Mouse (Mus musculus) bone marrow, adult 2 months (tissue): ENCODE results near the gene Bace1.

Source experiments
- CTCF ChIP-seq: fragments of 200-500 bp; IDR thresholded peaks from 2 replicates; pipeline ENCODE4 v1.5.1; 2011; ENCODE audit warnings: low read length, control low read depth; ENCODE audit not compliant: control insufficient read depth, insufficient read depth
- POLR2A ChIP-seq: fragments of 200-500 bp; IDR thresholded peaks from 2 replicates; pipeline ENCODE4 v1.6.1; 2011; ENCODE audit warnings: low read depth, mild to moderate bottlenecking, control low read depth, low read length, borderline replicate concordance; ENCODE audit not compliant: control insufficient read depth

DNA sequence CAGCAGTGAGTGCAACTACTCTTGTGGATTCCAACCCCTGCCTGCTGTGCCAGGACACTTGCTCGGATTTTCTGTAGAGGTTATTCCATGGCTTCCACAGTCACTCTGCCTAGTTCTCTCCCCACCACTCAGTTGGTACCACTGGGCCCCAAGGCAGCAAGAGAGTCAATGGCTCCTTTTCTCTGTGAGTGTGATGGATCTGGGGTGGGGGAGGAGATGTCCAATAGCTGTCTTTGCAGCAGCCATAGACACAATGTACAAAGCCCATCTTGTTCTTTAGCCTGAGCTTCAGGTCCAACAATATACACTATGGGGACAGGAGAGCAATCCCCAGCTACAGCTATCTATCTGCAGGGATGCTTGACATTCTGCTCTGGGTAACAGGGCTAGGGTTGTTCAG is 15.8 kb downstream of the Bace1 start:
- TF ChIP-seq CTCF (no peak), POLR2A (no peak)
